Mouse (Mus musculus) frontal cortex, postnatal 10 days (tissue): Measurements from ENCODE around the gene Zscan12.

Source experiments
- DNase-seq, 2 experiments: peaks; one replicate each; pipeline ENCODE4 v3.0.0; 2022; ENCODE audit warnings: low spot score in 2 of 2, mixed read lengths in 1 of 2

Gene Zscan12

GRCm38 (mm10) chr13:21362621-21363248 is at the start of gene Zscan12:
TSS of gene Zscan12 (plus strand) at chr13:21362820.
- DNase-seq = peak; percentile 75 to 86

- no peak for DNase-seq
Measured at GRCm38 (mm10) chr13:21312854-21313253, 49.8 kb upstream of the Zscan12 start.

- no peak for DNase-seq
Measured at GRCm38 (mm10) chr13:21313903-21314302, 48.7 kb upstream of the Zscan12 start.

- DNase-seq = no peak
Measured at GRCm38 (mm10) chr13:21320262-21320661, 42.4 kb upstream of the Zscan12 start.

- no peak for DNase-seq
Measured at GRCm38 (mm10) chr13:21321890-21322494, 40.6 kb upstream of the Zscan12 start.

- peak in 1 of 2 experiments; percentile 55 for DNase-seq
Measured at GRCm38 (mm10) chr13:21322509-21323375, 39.9 kb upstream of the Zscan12 start.

- DNase-seq = no peak
Measured at GRCm38 (mm10) chr13:21323405-21323804, 39.2 kb upstream of the Zscan12 start.

- no peak for DNase-seq
Measured at GRCm38 (mm10) chr13:21326191-21326590, 36.4 kb upstream of the Zscan12 start.

- DNase-seq = peak; percentile 14 to 77
Measured at GRCm38 (mm10) chr13:21326657-21327211, 35.9 kb upstream of the Zscan12 start.

- no peak for DNase-seq
Measured at GRCm38 (mm10) chr13:21327424-21327823, 35.2 kb upstream of the Zscan12 start.

GRCm38 (mm10) chr13:21346610-21347009 is 16.0 kb upstream of the Zscan12 start, which contains the start of gene Olfr1367:
TSS of gene Olfr1367 (plus strand) at chr13:21346910.
- DNase-seq = no peak

GRCm38 (mm10) chr13:21350593-21350992 is 12.0 kb upstream of the Zscan12 start:
- no peak for DNase-seq

GRCm38 (mm10) chr13:21363719-21364118 is 1.1 kb downstream of the Zscan12 start:
- DNase-seq = no peak

GRCm38 (mm10) chr13:21366635-21367034 is 4.0 kb downstream of the Zscan12 start:
- DNase-seq = no peak

GRCm38 (mm10) chr13:21372700-21373099 is 10.1 kb downstream of the Zscan12 start:
- DNase-seq = no peak

- no peak for DNase-seq
Measured at GRCm38 (mm10) chr13:21377773-21378172, 15.2 kb downstream of the Zscan12 start.

- DNase-seq = no peak
Measured at GRCm38 (mm10) chr13:21395211-21395610, 32.6 kb downstream of the Zscan12 start.

GRCm38 (mm10) chr13:21395623-21396022 is 33.0 kb downstream of the Zscan12 start:
- DNase-seq = no peak

GRCm38 (mm10) chr13:21396048-21396447 is 33.4 kb downstream of the Zscan12 start:
- DNase-seq = peak in 1 of 2 experiments; percentile 15

GRCm38 (mm10) chr13:21397486-21397885 is 34.9 kb downstream of the Zscan12 start:
- no peak for DNase-seq

- DNase-seq = no peak
Measured at GRCm38 (mm10) chr13:21401166-21401565, 38.5 kb downstream of the Zscan12 start.

GRCm38 (mm10) chr13:21401636-21402286 is 39.1 kb downstream of the Zscan12 start:
- DNase-seq = no peak
